Mouse (Mus musculus) heart, postnatal 0 days (tissue): ENCODE measurements around the gene A830031A19Rik.

Source experiments
- CTCF ChIP-seq: IDR thresholded peaks from 2 replicates; pipeline ENCODE4 v1.5.1; 2016; ENCODE audit warnings: antibody characterized with exemption, control low read depth, low read depth
- EP300 ChIP-seq: IDR thresholded peaks from 2 replicates; pipeline ENCODE4 v1.6.1; 2016; ENCODE audit warnings: antibody characterized with exemption, low read depth

- TF ChIP-seq CTCF (no peak), EP300 (no peak)
Measured at GRCm38 (mm10) chr11:24081687-24082384, 7.0 kb upstream of the A830031A19Rik start.
